Mouse (Mus musculus) stomach, postnatal 0 days (tissue): Measurements from ENCODE around the gene Pir. TPM values are rescaled to one million over a fixed set of nuclear protein-coding genes. Genes with fewer than 3 reads are reported as not detected.

Experiments
- ATAC-seq: fragments of 200-750 bp; cut with Nextera tagmentation; 2 replicates; pipeline ENCODE4 v1.8.0; 2017; ENCODE audit not compliant: low FRiP score, low TSS enrichment
- DNase-seq: peaks from one replicate; pipeline ENCODE4 v3.0.0-alpha.2; 2016; ENCODE audit warnings: low spot score
- H3K27ac ChIP-seq: fragments of 300-500 bp; sonication (generic); replicated peaks from 2 replicates; pipeline ENCODE4 v1.5.1; 2014; ENCODE audit warnings: mild to moderate bottlenecking, control low read depth
- H3K27me3 ChIP-seq: fragments of 300-500 bp; sonication (generic); 2 replicates; pipeline ENCODE4 v1.6.1; 2014; ENCODE audit warnings: low read length; ENCODE audit not compliant: control insufficient read depth, insufficient read depth
- H3K36me3 ChIP-seq: fragments of 300-500 bp; sonication (generic); 2 replicates; pipeline ENCODE4 v1.6.1; 2014; ENCODE audit warnings: low read length, mixed read lengths; ENCODE audit not compliant: control insufficient read depth, insufficient read depth
- H3K4me1 ChIP-seq: fragments of 300-500 bp; sonication (generic); replicated peaks from 2 replicates; pipeline ENCODE4 v1.6.1; 2014; ENCODE audit warnings: antibody characterized with exemption; ENCODE audit not compliant: control insufficient read depth, insufficient read depth
- H3K4me2 ChIP-seq: fragments of 300-500 bp; sonication (generic); replicated peaks from 2 replicates; pipeline ENCODE4 v1.6.1; 2014; ENCODE audit warnings: low read depth, mild to moderate bottlenecking, control low read depth, moderate library complexity
- H3K4me3 ChIP-seq: fragments of 300-500 bp; sonication (generic); 2 replicates; pipeline ENCODE4 v1.5.1; 2014; ENCODE audit warnings: low read depth, low read length, control low read depth
- H3K9ac ChIP-seq: fragments of 300-500 bp; sonication (generic); 2 replicates; pipeline ENCODE4 v1.6.1; 2014; ENCODE audit warnings: mild to moderate bottlenecking, low read length, control low read depth, mixed read lengths
- H3K9me3 ChIP-seq: fragments of 300-500 bp; sonication (generic); 2 replicates; pipeline ENCODE4 v1.6.1; 2016; ENCODE audit warnings: low read length; ENCODE audit not compliant: control insufficient read depth
- CTCF ChIP-seq: IDR thresholded peaks from 2 replicates; pipeline ENCODE4 v1.5.1; 2016; ENCODE audit warnings: antibody characterized with exemption, low read depth, mild to moderate bottlenecking, moderate library complexity
- EP300 ChIP-seq: optimal IDR thresholded peaks from 2 replicates; pipeline ENCODE3; 2016; ENCODE audit warnings: antibody characterized with exemption
- WGBS: fragments of 180-500 bp; shearing (Covaris S2); extraction: QIAGEN DNeasy Blood & Tissue Kit; methylation state at CpG from one replicate; pipeline ENCODE4 v1.1.7; 2014; 5-methylcytosine and 5-hydroxymethylcytosine counted together
- polyA plus RNA-seq: library from polyadenylated mRNA; unstranded; fragments of >200 nt; fragmentation: Nextera tagmentation; extraction: Ambion mirVana; gene quantifications from 2 replicates; pipeline ENCODE4 v1.2.1, GENCODE M21; 2015

The Pir gene
- polyA plus RNA-seq, 1 experiment from 2014 or later, result 19.6 TPM

DNA sequence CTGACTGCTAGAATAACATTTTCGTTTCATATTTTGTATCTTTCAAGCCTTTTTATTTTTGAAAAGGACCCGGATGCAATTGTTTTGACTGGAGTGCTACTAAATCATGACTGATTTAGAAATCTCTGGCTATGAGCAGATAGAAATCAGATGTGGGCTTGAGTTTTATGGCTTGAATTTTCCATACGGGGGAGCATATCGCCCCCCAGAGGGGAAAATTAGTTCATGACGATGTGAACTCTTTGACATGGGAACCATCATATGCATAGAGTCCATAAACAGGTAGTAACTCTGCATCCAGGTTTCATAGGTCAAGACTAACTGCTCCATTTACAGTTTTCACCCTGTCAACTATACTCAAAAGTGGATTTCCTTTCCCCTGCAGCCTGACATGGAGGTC, 105.4 kb downstream of the Pir start:
- ATAC-seq, result no peak
- TF ChIP-seq EP300 (no peak), CTCF (peak; percentile 45)

DNA sequence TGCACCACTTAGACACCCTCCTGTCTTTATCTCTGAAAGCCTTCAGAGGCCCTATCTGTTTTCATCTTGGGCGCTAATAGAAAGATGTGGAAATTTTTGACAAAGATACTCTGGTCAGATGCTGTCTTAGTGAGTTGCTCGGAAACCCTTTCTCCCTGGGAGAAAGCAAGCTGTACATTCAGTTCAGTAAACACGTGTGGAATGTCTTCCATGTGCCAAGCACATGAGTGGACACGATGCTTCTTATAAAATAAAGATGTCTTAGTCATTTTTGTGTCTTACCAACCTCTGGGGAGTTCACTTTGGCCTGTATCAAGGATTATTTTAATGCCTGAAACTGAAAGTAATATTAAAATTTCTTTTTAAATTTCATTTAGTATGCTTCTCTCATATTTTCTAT, 110.5 kb downstream of the Pir start:
- no peak for ATAC-seq
- H3K4me2 ChIP-seq, result no peak overlapping the region
- no peak for DNase-seq
- no peak overlapping the region for H3K9ac ChIP-seq
- H3K9me3 ChIP-seq, result no peaks in the 10 kb centered on the region
- no peaks in the 10 kb centered on the region for H3K4me1 ChIP-seq
- H3K36me3 ChIP-seq, result no peaks in the 10 kb centered on the region
- TF ChIP-seq CTCF (no peak), EP300 (no peak)
- WGBS, result 59% methylated on average over 4 of the region's 4 CpGs
- no peak overlapping the region for H3K4me3 ChIP-seq
- no peaks in the 10 kb centered on the region for H3K27me3 ChIP-seq
- peak overlapping the region; percentile 30; the same call in 1 of the 2 replicates for H3K27ac ChIP-seq

More for the DNA sequence above, 105.4 kb downstream of the Pir start:
- no peaks in the 10 kb centered on the region for H3K4me1 ChIP-seq
- no peak for DNase-seq
- no peak overlapping the region for H3K9ac ChIP-seq
- H3K36me3 ChIP-seq, result no peaks in the 10 kb centered on the region
- no peaks in the 10 kb centered on the region for H3K9me3 ChIP-seq
- H3K4me3 ChIP-seq, result no peak overlapping the region
- no peaks in the 10 kb centered on the region for H3K27me3 ChIP-seq
- no peak overlapping the region for H3K27ac ChIP-seq
- WGBS, result 51% methylated on average over 5 of the region's 5 CpGs
- H3K4me2 ChIP-seq, result no peak overlapping the region

DNA sequence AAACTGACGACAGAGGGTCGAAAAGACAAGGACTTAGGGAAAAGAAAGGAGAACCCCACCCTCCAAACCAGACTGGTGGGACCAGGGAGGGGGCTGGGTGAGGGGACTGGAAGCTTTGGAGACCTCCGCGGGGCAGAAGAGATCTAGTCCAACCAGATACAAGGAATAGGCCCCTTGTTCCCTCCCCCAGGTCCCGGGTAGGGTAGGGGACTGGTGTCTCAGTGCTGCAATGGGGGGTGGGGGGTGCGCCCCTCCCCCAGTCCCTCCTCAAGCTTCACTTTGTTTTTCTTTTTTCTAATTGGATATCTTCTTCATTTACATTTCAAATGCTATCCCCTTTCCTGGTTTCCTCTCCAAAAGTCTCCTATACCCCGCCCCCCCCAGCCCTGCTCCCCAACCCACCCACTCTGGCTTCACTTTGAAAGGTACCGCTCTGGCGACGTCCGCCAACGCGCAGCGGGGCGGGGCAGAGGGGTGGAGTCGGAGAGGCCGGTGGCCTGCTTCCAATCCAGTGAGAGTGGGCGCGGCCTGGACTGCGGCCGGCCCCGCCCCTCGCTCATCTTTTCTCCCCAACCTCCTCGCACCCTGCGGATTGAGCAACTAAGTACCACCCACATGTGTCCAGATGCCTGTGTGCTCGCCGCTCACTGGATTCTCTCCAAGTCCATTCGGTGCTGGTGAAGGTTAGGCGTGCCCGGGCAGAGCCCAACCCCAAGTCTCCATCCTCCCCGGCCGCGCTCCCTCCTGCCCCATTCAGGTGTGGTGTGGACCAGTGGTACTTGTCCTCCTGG, 112.6 kb downstream of the Pir start:
- peak overlapping the region; percentile 53 for H3K4me2 ChIP-seq
- no peak overlapping the region for H3K9ac ChIP-seq
- DNase-seq (peak; percentile 81), ATAC-seq (peak; percentile 97)
- no peaks in the 10 kb centered on the region for H3K4me1 ChIP-seq
- H3K36me3 ChIP-seq, result no peaks in the 10 kb centered on the region
- H3K4me3 ChIP-seq, result peak overlapping the region; percentile 28
- H3K27ac ChIP-seq, result 0 out of 2 replicates have a peak overlapping the region, but pooled peaks have one; percentile 53
- no peaks in the 10 kb centered on the region for H3K9me3 ChIP-seq
- no peaks in the 10 kb centered on the region for H3K27me3 ChIP-seq
- WGBS, result 20% methylated on average over 27 of the region's 33 CpGs
- TF ChIP-seq EP300 (no peak), CTCF (no peak)

DNA sequence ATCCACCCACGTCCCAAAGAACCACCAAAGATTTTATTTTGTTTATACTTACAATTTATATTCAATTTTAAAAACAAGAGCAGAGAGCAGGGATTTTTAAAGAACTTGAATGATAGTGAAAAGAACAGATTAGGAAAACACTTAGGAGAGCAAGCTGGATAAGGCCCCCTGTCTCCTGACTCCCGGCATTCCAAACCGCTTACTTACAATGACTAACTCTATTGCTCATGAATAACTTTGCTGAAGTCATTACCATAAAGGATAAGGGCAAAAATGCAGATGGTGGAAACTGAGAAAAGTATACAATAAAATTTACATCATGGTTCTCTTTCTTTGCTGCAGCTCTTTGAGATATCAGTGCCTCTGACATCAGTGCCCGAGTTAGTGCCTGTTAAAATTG, 124.9 kb downstream of the Pir start:
- no peaks in the 10 kb centered on the region for H3K9me3 ChIP-seq
- no peak overlapping the region for H3K9ac ChIP-seq
- TF ChIP-seq EP300 (no peak), CTCF (no peak)
- no peaks in the 10 kb centered on the region for H3K36me3 ChIP-seq
- ATAC-seq (no peak), DNase-seq (no peak)
- H3K4me3 ChIP-seq, result no peak overlapping the region
- H3K4me2 ChIP-seq, result no peak overlapping the region
- no peaks in the 10 kb centered on the region for H3K4me1 ChIP-seq
- no peaks in the 10 kb centered on the region for H3K27me3 ChIP-seq
- WGBS, result 77% methylated on average over 4 of the region's 4 CpGs
- H3K27ac ChIP-seq, result no peak overlapping the region

DNA sequence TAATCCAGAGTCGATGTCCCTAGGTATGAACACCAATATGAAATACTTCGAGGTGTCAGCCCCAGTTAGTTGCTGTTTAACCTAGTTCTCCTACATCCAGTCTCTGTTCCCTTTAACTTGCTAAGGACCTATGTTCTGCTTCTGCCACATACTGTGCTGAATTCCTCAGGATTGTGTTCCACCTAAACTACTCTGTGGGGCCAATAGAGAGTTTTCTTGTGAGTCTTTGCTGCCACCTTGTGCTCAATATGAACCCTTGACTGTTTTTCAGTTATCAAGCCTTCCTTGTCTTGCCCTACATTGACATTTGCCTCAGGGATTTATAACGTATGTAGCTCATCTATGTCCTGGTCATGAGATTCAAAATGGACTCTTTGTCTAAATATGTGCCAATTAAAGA, 129.3 kb downstream of the Pir start:
- Histone ChIP-seq H3K27me3 (no peaks in the 10 kb centered on the region), H3K36me3 (no peaks in the 10 kb centered on the region), H3K27ac (no peak overlapping the region), H3K9ac (no peak overlapping the region), H3K4me2 (no peak overlapping the region), H3K4me1 (no peaks in the 10 kb centered on the region), H3K4me3 (no peak overlapping the region), H3K9me3 (no peaks in the 10 kb centered on the region)
- TF ChIP-seq EP300 (no peak), CTCF (peak; percentile 78)
- ATAC-seq (no peak), DNase-seq (no peak)
- 57% methylated on average over 3 of the region's 3 CpGs for WGBS

DNA sequence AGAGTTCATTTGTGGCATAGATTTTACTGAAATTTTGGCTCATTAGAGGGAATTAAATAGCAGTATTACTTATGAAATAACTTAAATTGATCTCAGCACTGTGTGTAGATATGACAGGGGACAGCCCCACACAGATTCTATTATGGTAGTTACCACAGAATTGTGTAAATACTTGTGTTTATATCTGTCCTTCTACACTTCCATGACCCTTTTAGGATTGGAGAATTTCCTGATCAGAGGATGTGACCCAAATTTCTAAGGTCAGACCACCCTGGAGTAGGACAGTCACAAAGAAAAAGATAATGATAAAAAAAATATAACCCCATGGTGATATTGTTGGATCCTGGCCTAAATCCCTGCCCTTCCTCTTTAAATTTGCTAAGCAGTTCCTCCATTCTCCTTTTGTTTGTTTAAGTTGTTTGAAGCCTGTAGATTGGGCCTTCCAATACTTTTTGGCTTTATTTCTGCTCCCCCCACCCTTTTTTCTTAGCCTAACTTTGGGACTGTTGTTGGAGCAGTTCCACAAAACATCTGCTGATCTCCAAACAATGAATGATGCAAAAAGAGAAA, 136.0 kb downstream of the Pir start:
- Histone ChIP-seq H3K9me3 (no peaks in the 10 kb centered on the region), H3K9ac (no peak overlapping the region), H3K27ac (no peak overlapping the region), H3K4me3 (no peak overlapping the region), H3K27me3 (no peaks in the 10 kb centered on the region), H3K4me2 (no peak overlapping the region), H3K36me3 (no peaks in the 10 kb centered on the region), H3K4me1 (no peaks in the 10 kb centered on the region)
- ATAC-seq, result no peak
- no peak for TF ChIP-seq EP300
- TF ChIP-seq CTCF, result no peak
- DNase-seq, result no peak
